Mouse (Mus musculus) central nervous system, embryonic 11.5 days (tissue): ENCODE results near the gene Ifna15. TPM values are rescaled to one million over a fixed set of nuclear protein-coding genes. Genes with fewer than 3 reads are reported as not detected.

Experiments used
- polyA plus RNA-seq: library from polyadenylated mRNA; depleted of rRNA; stranded (reverse); fragments of >200 nt; gene quantifications from 2 replicates; pipeline ENCODE4 v1.2.3, GENCODE M21; 2012; rRNA removed

Ifna15 gene
- polyA plus RNA-seq = not detected in 2 replicates

DNA sequence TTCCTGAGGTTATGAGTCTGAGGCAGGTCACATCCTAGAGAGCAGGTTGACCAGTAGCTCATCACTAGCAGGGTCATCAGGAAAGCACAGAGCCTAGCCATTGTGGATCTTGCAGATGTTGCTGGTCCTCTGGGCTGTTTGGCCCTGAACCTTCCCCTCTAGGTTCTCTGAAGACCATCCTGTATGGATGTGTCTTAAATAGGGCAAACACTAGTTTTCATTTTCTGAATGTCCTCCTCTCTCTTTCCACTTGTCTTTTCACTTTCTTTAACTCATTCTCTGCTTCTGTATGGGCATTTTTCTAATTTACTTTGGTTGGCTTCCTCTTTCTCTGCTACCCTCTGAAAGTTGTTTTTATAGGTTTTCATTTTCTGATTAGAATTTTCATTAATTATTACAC is at the start of gene Ifna15:
Gene Ifna15 (minus strand): TSS at position 101 of the 400 bp plus-strand sequence.

DNA sequence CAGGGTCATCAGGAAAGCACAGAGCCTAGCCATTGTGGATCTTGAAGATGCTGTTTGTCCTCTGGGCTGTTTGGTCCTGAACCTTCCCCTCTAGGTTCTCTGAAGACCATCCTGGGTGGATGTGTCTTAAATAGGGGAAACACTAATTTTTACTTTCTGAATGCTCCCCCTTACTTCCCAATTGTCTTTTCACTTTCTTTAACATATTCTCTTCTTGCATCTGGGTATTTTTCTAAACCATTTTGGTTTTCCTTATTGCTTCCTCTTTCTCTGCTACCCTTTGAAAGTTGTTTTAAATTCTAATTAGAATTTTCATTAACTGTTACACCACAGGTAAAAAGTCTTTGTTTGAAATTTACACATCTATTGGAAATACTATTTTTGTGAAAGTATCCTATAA is 45.2 kb upstream of the Ifna15 start, which contains the start of gene Ifna12:
Gene Ifna12 (minus strand): TSS at position 101 of the 400 bp plus-strand sequence.

GRCm38 (mm10) chr4:88592285-88592684 is 34.2 kb upstream of the Ifna15 start, which contains the start of gene Ifna9:
TSS of gene Ifna9 (minus strand) at chr4:88592385.

DNA sequence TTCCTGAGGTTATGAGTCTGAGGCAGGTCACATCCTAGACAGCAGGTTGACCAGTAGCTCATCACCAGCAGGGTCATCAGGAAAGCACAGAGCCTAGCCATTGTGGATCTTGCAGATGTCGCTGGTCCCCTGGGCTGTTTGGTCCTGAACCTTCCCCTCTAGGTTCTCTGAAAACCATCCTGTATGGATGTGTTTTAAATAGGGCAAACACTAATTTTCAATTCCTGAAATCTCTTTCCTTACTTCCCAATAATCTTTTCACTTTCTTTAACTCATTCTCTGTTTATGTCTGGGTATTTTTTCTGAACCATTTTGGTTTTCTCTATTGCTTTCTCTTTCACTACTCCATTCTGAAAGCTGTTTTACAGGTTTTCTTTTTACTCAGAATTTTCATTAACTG is 13.7 kb upstream of the Ifna15 start, which contains the start of gene Ifna14:
Gene Ifna14 (minus strand): TSS at position 101 of the 400 bp plus-strand sequence.

DNA sequence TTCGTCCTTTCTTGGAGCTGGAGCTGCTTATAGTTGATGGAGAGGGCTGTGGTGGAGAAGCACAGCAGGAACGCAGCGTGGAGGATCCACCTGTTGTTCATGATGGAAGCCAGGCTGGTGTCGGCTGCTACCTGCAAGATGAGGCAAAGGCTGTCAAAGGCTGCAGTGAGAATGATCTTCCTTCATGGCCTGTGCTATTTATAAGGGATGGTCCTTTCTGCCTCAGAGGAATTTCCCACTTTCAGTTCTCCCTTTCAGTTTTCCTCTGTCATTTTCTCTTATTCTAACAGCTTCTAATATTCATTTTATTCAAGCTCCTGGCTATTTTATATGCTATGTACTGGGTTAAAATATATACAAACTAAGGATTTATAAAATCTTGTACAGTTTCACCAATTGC is 35.4 kb downstream of the Ifna15 start, which contains the start of gene Ifnb1:
Gene Ifnb1 (minus strand): TSS at position 101 of the 400 bp plus-strand sequence.

Other genes starting within 250 kb of the Ifna15 start
- 1.3 and 2.3 TPM in 2 replicates for gene Hacd4, start 119.3 kb downstream of the Ifna15 start, polyA plus RNA-seq
- gene Ifnb1, start 35.5 kb downstream of the Ifna15 start, polyA plus RNA-seq = not detected in 2 replicates
- not detected in 2 replicates for gene Ifna14, start 13.6 kb upstream of the Ifna15 start, polyA plus RNA-seq
- gene Ifna9, start 34.1 kb upstream of the Ifna15 start, polyA plus RNA-seq = not detected in 2 replicates
- not detected in 2 replicates for gene Ifna12, start 45.1 kb upstream of the Ifna15 start, polyA plus RNA-seq
- not detected in 2 replicates for gene C87499, start 76.2 kb upstream of the Ifna15 start, polyA plus RNA-seq
- not detected in 2 replicates for gene Ifna13, start 86.2 kb upstream of the Ifna15 start, polyA plus RNA-seq
- gene Ifna16, start 118.7 kb upstream of the Ifna15 start, polyA plus RNA-seq = not detected in 2 replicates
- gene Ifna2, start 125.7 kb upstream of the Ifna15 start, polyA plus RNA-seq = not detected in 2 replicates
- 0.06 TPM in 2 replicates for gene Ifnab, start 133.1 kb upstream of the Ifna15 start, polyA plus RNA-seq
- gene Gm26566, start 163.6 kb upstream of the Ifna15 start, polyA plus RNA-seq = 0.11 and 0.25 TPM in 2 replicates
- gene Klhl9, start 164.2 kb upstream of the Ifna15 start, polyA plus RNA-seq = 46.1 and 65.0 TPM in 2 replicates
- gene Gm13271, start 196.6 kb upstream of the Ifna15 start, polyA plus RNA-seq = not detected in 2 replicates
- gene Gm13283, start 201.9 kb upstream of the Ifna15 start, polyA plus RNA-seq = 0.05 and 0.10 TPM in 2 replicates
- not detected in 2 replicates for gene Gm13290, start 215.6 kb upstream of the Ifna15 start, polyA plus RNA-seq
- gene Gm13289, start 218.7 kb upstream of the Ifna15 start, polyA plus RNA-seq = not detected in 2 replicates
- gene Gm13272, start 221.6 kb upstream of the Ifna15 start, polyA plus RNA-seq = not detected in 2 replicates
- gene Ifnz, start 223.9 kb upstream of the Ifna15 start, polyA plus RNA-seq = 0.05 and 0.10 TPM in 2 replicates
- gene Gm13276, start 227.5 kb upstream of the Ifna15 start, polyA plus RNA-seq = not detected in 2 replicates
- gene Gm13277, start 230.4 kb upstream of the Ifna15 start, polyA plus RNA-seq = not detected in 2 replicates
- not detected in 2 replicates for gene Gm13278, start 233.3 kb upstream of the Ifna15 start, polyA plus RNA-seq
- gene Gm13275, start 236.2 kb upstream of the Ifna15 start, polyA plus RNA-seq = 0.12 TPM in 1 of 2 replicates, not detected in the other
- gene Gm13279, start 239.2 kb upstream of the Ifna15 start, polyA plus RNA-seq = not detected in 2 replicates
- not detected in 2 replicates for gene Gm13285, start 241.4 kb upstream of the Ifna15 start, polyA plus RNA-seq
- gene Gm13287, start 245.0 kb upstream of the Ifna15 start, polyA plus RNA-seq = 0.12 TPM in 1 of 2 replicates, not detected in the other
- 0.01 and 0.02 TPM in 2 replicates for gene Gm13288, start 247.3 kb upstream of the Ifna15 start, polyA plus RNA-seq